Mouse (Mus musculus) liver, postnatal 0 days (tissue): ENCODE measurements around the gene Usp29.

Experiments used
- CTCF ChIP-seq: sonication (generic); IDR thresholded peaks from 2 replicates; pipeline ENCODE4 v1.5.1; 2016; ENCODE audit warnings: antibody characterized with exemption, low read depth
- EP300 ChIP-seq: IDR thresholded peaks from 2 replicates; pipeline ENCODE4 v1.6.1; 2016; ENCODE audit warnings: antibody characterized with exemption, low read depth, mild to moderate bottlenecking

DNA sequence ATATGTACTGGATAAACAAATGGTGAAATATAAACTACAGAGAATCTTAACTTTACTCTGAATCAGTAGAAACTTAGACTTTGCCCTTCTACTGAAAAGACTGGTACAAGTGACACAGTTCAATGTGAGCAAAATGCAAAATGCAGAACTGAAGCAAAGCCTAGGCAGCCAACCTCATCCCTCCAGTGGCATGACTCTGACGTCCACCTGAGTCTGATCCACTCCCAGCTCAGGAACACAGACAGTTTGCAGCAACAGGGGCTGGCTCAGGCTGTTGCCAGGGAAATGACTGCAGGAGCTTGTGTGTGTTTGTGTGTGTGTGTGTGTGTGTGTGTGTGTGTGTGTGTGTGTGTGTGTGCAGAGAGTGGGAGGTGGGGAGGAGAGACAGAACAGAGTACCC, 147.8 kb downstream of the Usp29 start:
- TF ChIP-seq EP300: no peak
- TF ChIP-seq CTCF: no peak
